Mouse (Mus musculus) olfactory bulb, adult 2 months (tissue): ENCODE data around the gene Lrrc36.

Source experiments
- CTCF ChIP-seq: fragments of 200-500 bp; IDR thresholded peaks from 2 replicates; pipeline ENCODE4 v1.5.1; 2012; ENCODE audit warnings: low read depth, mild to moderate bottlenecking, low read length, moderate library complexity; ENCODE audit not compliant: insufficient read depth
- POLR2A ChIP-seq: fragments of 200-500 bp; IDR thresholded peaks from 2 replicates; pipeline ENCODE4 v1.6.1; 2012; ENCODE audit warnings: mild to moderate bottlenecking, low read depth, low read length, moderate library complexity; ENCODE audit not compliant: insufficient read depth

- TF ChIP-seq CTCF (no peak), POLR2A (no peak)
Measured at GRCm38 (mm10) chr8:105419800-105420199, 6.4 kb downstream of the Lrrc36 start.
